Mouse (Mus musculus) C2C12 (cell line): ENCODE measurements around the gene Wdr63. TPM values are rescaled to one million over a fixed set of nuclear protein-coding genes. Genes with fewer than 3 reads are reported as not detected.

Source experiments
- H3K27me3 ChIP-seq: one replicate; pipeline ENCODE4 v1.6.1; 2011; ENCODE audit not compliant: control insufficient read depth, insufficient read depth, insufficient read length
- H3K36me3 ChIP-seq: one replicate; pipeline ENCODE4 v1.6.1; 2011; ENCODE audit not compliant: control insufficient read depth, insufficient read depth
- H3K4me3 ChIP-seq: one replicate; pipeline ENCODE4 v1.5.1; 2011; ENCODE audit warnings: mild to moderate bottlenecking, control low read depth; ENCODE audit not compliant: poor library complexity, insufficient read depth, severe bottlenecking
- H3K79me2 ChIP-seq: one replicate; pipeline ENCODE4 v1.6.1; 2011; ENCODE audit not compliant: control insufficient read depth, insufficient read depth
- H3K79me3 ChIP-seq: one replicate; pipeline ENCODE4 v1.6.1; 2011; ENCODE audit warnings: low read depth, control low read depth
- H3ac ChIP-seq: one replicate; pipeline ENCODE3; 2011; ENCODE audit warnings: low read depth; ENCODE audit not compliant: control insufficient read depth, insufficient read length
- CEBPB ChIP-seq: IDR thresholded peaks from one replicate; pipeline ENCODE4 v1.6.1; 2011; ENCODE audit warnings: low read depth, mild to moderate bottlenecking, control low read depth, moderate library complexity
- CTCF ChIP-seq: IDR thresholded peaks from one replicate; pipeline ENCODE4 v1.5.1; 2011; ENCODE audit not compliant: control insufficient read depth, insufficient read depth, insufficient read length
- FOSL1 ChIP-seq: IDR thresholded peaks from one replicate; pipeline ENCODE4 v1.8.0; 2011; ENCODE audit warnings: mild to moderate bottlenecking, low read length; ENCODE audit not compliant: poor library complexity, insufficient read depth, severe bottlenecking
- MAX ChIP-seq: IDR thresholded peaks from one replicate; pipeline ENCODE4 v1.6.1; 2011; ENCODE audit warnings: mild to moderate bottlenecking, control low read depth
- MYOD1 ChIP-seq: IDR thresholded peaks from one replicate; pipeline ENCODE4 v1.6.1; 2011; ENCODE audit warnings: low read depth; ENCODE audit not compliant: control insufficient read depth, insufficient read length
- MYOG ChIP-seq: IDR thresholded peaks from one replicate; pipeline ENCODE4 v1.6.1; 2011; ENCODE audit not compliant: control insufficient read depth, insufficient read length; ENCODE audit errors: extremely low read depth
- USF1 ChIP-seq: IDR thresholded peaks from one replicate; pipeline ENCODE4 v1.6.1; 2011; ENCODE audit warnings: low read depth, mild to moderate bottlenecking, control low read depth, moderate library complexity
- polyA plus RNA-seq: library from polyadenylated mRNA; unstranded; fragments of >200 nt; fragmentation: generic; extraction: Trizol; gene quantifications from one replicate; pipeline ENCODE4 v1.2.1, GENCODE M21; 2012; ENCODE audit warnings: missing spikeins

Wdr63 gene
- polyA plus RNA-seq, 1 experiment = 0.43 TPM

DNA sequence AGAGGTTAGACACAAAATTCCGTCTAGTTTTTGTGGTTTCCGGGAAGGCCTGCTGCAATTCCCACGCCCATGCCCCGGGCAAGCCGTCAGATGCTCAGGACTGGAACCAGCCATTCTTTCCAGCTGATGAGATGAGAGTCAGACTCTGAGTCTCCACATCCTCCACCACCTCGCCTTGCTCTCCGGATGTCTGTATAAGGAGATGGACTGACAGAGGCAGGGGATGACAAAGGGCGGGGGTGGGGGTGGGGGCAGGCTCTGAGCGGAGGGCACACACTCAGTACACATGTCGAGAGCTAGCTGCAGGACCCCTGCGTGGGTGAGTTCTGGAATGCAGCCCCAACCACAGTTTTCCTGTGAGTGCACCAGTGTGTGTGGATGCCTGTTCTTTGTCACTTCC is 63.0 kb downstream of the Wdr63 start:
- Histone ChIP-seq H3K79me3 (no peaks in the 10 kb centered on the region), H3K36me3 (no peaks in the 10 kb centered on the region), H3ac (no peak overlapping the region), H3K79me2 (no peaks in the 10 kb centered on the region), H3K27me3 (no peaks in the 10 kb centered on the region), H3K4me3 (no peak overlapping the region)
- TF ChIP-seq USF1 (no peak), CEBPB (no peak), FOSL1 (no peak)

DNA sequence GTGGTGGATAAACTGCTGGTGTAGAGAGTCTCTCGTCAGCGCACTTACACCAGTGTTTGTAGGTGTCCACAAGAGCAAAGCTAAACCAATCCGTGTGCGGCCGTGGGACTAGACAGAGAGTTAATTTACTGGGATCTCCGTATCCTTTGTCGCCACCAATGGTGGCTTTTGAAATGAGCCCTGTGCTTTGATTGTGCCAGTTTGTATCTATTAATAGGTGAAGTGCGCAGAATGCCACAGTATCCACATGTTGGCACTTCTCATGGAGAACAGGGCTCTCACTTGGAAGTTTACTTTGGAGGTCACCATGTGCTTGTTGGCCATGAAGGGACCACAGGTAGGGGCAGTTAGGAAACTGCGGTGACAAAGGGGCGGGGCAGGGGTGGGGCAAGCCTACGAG is 66.5 kb downstream of the Wdr63 start:
- Histone ChIP-seq H3K79me2 (no peaks in the 10 kb centered on the region), H3K4me3 (no peak overlapping the region), H3K27me3 (no peaks in the 10 kb centered on the region), H3K79me3 (no peaks in the 10 kb centered on the region), H3K36me3 (no peaks in the 10 kb centered on the region), H3ac (no peak overlapping the region)
- TF ChIP-seq MAX (no peak), FOSL1 (no peak), USF1 (no peak), MYOG (no peak), MYOD1 (no peak), CEBPB (no peak), CTCF (no peak)

DNA sequence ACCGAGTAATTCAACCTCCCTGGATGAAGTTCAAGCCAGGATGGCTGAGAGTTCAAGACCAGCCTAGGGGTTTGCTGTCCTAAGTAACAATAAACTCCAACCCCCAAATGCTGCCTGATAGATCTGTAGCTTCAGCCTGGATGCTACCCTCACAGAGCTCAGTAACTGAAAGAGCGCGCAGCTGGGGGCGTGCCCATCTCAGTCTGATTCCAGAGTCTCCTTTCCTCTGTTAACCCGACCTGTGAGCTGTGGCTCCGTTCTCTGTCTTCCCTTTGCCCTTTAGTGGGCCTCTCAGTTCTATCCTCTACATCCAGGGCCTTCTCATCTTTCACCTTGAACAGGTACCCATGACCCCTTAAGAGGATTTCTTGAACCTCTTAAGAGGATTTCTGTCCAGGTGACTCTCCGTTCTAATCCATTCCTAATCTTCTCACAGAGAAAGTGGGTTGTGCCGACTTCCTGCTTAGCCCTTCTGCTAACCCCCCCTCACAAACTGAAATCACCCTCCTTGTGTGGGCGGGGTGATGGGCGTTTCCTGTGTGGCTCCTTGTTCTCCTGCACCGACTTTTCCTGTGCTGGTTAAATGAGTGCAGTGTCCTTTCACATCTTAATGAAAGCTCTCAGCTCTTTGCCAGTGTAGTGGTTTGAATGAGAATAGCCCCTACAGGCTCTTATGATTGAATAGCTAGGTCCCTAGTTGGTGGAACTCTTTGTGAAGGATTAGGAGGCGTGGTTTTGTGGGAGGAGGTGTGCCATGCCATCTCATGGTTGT is 68.6 kb downstream of the Wdr63 start:
- TF ChIP-seq MYOG = no peak
- no peak for TF ChIP-seq MYOD1
- TF ChIP-seq FOSL1 = no peak
- no peak for TF ChIP-seq CTCF
- Histone ChIP-seq H3K4me3 (no peak overlapping the region), H3K36me3 (no peaks in the 10 kb centered on the region), H3ac (no peak overlapping the region), H3K27me3 (no peaks in the 10 kb centered on the region), H3K79me3 (no peaks in the 10 kb centered on the region), H3K79me2 (no peaks in the 10 kb centered on the region)

DNA sequence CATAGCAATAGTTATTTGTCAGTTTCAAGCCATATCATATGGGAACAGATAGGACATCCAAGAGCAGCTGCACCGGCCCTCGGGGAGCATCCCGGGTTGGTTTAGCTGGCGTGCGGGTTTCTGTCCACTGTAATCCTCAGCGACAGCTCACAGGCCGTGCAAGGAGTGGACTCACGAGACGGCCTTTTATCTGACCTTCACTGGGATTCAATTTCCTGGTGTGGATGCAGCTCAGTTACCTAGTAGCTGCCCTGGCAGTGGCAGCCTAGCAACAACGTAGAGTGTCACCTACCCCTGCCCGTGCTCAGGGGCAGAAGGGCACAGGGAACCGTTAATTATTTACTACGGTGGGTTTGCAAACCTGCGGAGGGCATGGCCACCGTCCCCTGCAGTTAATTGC is 70.0 kb downstream of the Wdr63 start:
- no peaks in the 10 kb centered on the region for H3K79me2 ChIP-seq
- no peaks in the 10 kb centered on the region for H3K79me3 ChIP-seq
- no peak for TF ChIP-seq FOSL1
- no peak for TF ChIP-seq USF1
- TF ChIP-seq MYOG = no peak
- TF ChIP-seq CEBPB = no peak
- no peak for TF ChIP-seq MYOD1
- TF ChIP-seq MAX = no peak
- no peak for TF ChIP-seq CTCF
- H3ac ChIP-seq = no peak overlapping the region
- no peaks in the 10 kb centered on the region for H3K27me3 ChIP-seq
- H3K36me3 ChIP-seq = no peaks in the 10 kb centered on the region
- H3K4me3 ChIP-seq = no peak overlapping the region

DNA sequence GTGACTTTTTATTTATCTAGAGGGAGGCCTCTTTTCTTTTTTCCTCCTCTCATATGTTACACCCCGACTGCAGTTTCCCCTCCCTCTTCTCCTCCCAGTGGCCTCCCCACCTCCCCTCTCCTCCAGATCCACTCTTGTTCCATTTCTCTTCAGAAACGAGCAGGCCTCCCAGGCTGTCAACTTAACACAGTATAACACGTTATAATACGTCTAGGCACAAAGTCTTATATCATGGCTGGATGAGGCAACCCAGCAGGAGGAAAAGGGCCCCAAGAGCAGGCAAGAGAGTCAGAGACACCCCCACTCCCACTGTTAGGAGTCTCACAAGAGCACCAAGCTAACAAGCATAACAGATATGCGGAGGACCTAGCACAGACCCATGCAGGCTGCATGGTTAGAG is 75.0 kb downstream of the Wdr63 start:
- no peak overlapping the region for H3K4me3 ChIP-seq
- TF ChIP-seq CTCF (no peak), MAX (no peak), CEBPB (no peak), MYOG (no peak), USF1 (no peak), FOSL1 (no peak), MYOD1 (no peak)
- H3K79me2 ChIP-seq = no peaks in the 10 kb centered on the region
- H3K36me3 ChIP-seq = no peaks in the 10 kb centered on the region
- no peak overlapping the region for H3ac ChIP-seq
- no peaks in the 10 kb centered on the region for H3K79me3 ChIP-seq
- H3K27me3 ChIP-seq = no peaks in the 10 kb centered on the region

DNA sequence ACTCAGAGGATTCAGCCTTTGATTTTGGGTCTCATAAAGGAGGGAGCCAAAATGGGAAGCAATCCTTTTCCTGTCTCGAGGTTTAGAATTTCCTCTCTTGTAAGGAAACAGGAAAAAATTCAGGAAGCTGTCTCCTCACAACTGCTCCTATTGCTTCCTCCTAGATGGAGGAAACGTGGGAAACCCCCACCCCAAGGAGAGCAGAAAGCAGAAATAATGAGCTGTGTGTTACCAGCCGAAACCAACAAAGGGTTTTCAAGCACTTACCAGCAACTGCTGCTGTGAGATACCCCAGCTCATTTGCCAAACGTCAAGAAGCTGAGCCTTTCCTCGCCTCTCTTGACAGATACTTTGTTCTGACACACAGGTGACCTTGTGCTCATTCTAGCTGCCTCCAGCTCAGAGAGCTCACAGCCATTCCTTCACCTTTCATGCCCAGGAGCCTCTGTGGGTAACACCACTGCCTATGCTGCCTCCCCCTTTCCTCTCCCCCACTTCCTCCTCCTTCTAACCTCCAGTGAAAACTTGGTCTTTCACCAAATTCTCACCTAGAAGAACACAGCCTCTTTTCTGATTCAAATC is 77.6 kb downstream of the Wdr63 start:
- Histone ChIP-seq H3K27me3 (no peaks in the 10 kb centered on the region), H3K79me3 (no peaks in the 10 kb centered on the region), H3K79me2 (no peaks in the 10 kb centered on the region), H3ac (no peak overlapping the region), H3K36me3 (no peaks in the 10 kb centered on the region), H3K4me3 (no peak overlapping the region)
- no peak for TF ChIP-seq MYOG
- no peak for TF ChIP-seq MAX
- TF ChIP-seq FOSL1 = no peak
- no peak for TF ChIP-seq CEBPB
- TF ChIP-seq USF1 = no peak
- TF ChIP-seq MYOD1 = no peak
- no peak for TF ChIP-seq CTCF
